Mouse (Mus musculus): ENCODE results near the gene Prss12.

GRCm38 (mm10) chr3:123506699-123507662, 60.3 kb downstream of the Prss12 start:
- TF ChIP-seq CTCF (IDR thresholded peaks at IDR 0.05; ENCODE audit: low read depth) (peak; percentile 61), EP300 (IDR thresholded peaks at IDR 0.05; ENCODE audit: low read depth) (no peak)
